Mouse (Mus musculus) hindbrain, embryonic 11.5 days (tissue): Measurements from ENCODE around the gene Hoxc6. TPM values are rescaled to one million over a fixed set of nuclear protein-coding genes. Genes with fewer than 3 reads are reported as not detected.

Source experiments
- ATAC-seq: fragments of 200-750 bp; cut with Nextera tagmentation; 2 replicates; pipeline ENCODE4 v1.8.0; 2017; ENCODE audit warnings: mild to moderate bottlenecking, moderate TSS enrichment, moderate library complexity; ENCODE audit not compliant: low FRiP score
- DNase-seq: peaks from one replicate; pipeline ENCODE4 v3.0.0-alpha.2; 2015; ENCODE audit warnings: low spot score
- H3K27ac ChIP-seq: fragments of 300-500 bp; sonication (generic); 2 replicates; pipeline ENCODE4 v1.5.1; 2014; ENCODE audit warnings: mild to moderate bottlenecking, low read depth, low read length
- H3K27me3 ChIP-seq: fragments of 300-500 bp; sonication (generic); 2 replicates; pipeline ENCODE4 v1.6.1; 2014; ENCODE audit warnings: mild to moderate bottlenecking, low read length, moderate library complexity, mixed read lengths; ENCODE audit not compliant: control insufficient read depth, insufficient read depth
- H3K36me3 ChIP-seq: fragments of 300-500 bp; sonication (generic); 2 replicates; pipeline ENCODE4 v1.6.1; 2014; ENCODE audit warnings: mild to moderate bottlenecking, low read length, moderate library complexity, mixed read lengths; ENCODE audit not compliant: control insufficient read depth, insufficient read depth
- H3K4me1 ChIP-seq: fragments of 300-500 bp; sonication (generic); replicated peaks from 2 replicates; pipeline ENCODE4 v1.6.1; 2014; ENCODE audit warnings: low read length, mixed read lengths; ENCODE audit not compliant: control insufficient read depth, insufficient read depth
- H3K4me2 ChIP-seq: fragments of 300-500 bp; sonication (generic); replicated peaks from 2 replicates; pipeline ENCODE4 v1.6.1; 2014; ENCODE audit warnings: mild to moderate bottlenecking, low read depth, low read length
- H3K4me3 ChIP-seq: fragments of 300-500 bp; sonication (generic); 2 replicates; pipeline ENCODE4 v1.5.1; 2014; ENCODE audit warnings: low read depth, low read length
- H3K9ac ChIP-seq: fragments of 300-500 bp; sonication (generic); 2 replicates; pipeline ENCODE4 v1.6.1; 2014; ENCODE audit warnings: low read depth, low read length
- H3K9me3 ChIP-seq: fragments of 300-500 bp; sonication (generic); 2 replicates; pipeline ENCODE4 v1.6.1; 2016; ENCODE audit warnings: low read length; ENCODE audit not compliant: control insufficient read depth
- WGBS: fragments of 180-500 bp; shearing (Covaris S2); extraction: QIAGEN DNeasy Blood & Tissue Kit; methylation state at CpG from one replicate; pipeline ENCODE4 v1.1.7; 2014; 5-methylcytosine and 5-hydroxymethylcytosine counted together
- polyA plus RNA-seq: library from polyadenylated mRNA; unstranded; fragments of >200 nt; fragmentation: Nextera tagmentation; extraction: Ambion mirVana; gene quantifications from 2 replicates; pipeline ENCODE4 v1.2.1, GENCODE M21; 2014

Gene Hoxc6
- polyA plus RNA-seq, 1 experiment from 2014 or later, result 0.45 TPM

- DNase-seq (no peak), ATAC-seq (no peak)
- Histone ChIP-seq H3K27me3 (peaks cover 89% of the 10 kb centered on the region), H3K9ac (peak overlapping the region; percentile 73), H3K4me3 (peak overlapping the region; percentile 34), H3K36me3 (no peaks in the 10 kb centered on the region), H3K4me1 (no peaks in the 10 kb centered on the region), H3K27ac (peak overlapping the region; percentile 84), H3K9me3 (no peaks in the 10 kb centered on the region), H3K4me2 (peak overlapping the region; percentile 33)
- WGBS, result 1% methylated on average over 43 of the region's 43 CpGs
Measured at GRCm38 (mm10) chr15:103027266-103028235, 29.5 kb downstream of the Hoxc6 start.

GRCm38 (mm10) chr15:103028916-103029512 lies 31.0 kb downstream of the Hoxc6 start:
- Histone ChIP-seq H3K36me3 (no peaks in the 10 kb centered on the region), H3K9me3 (no peaks in the 10 kb centered on the region), H3K27me3 (peaks cover 88% of the 10 kb centered on the region), H3K4me2 (peak overlapping the region; percentile 33; the same call in 1 of the 2 replicates), H3K4me1 (no peaks in the 10 kb centered on the region; the same call in 1 of the 2 replicates), H3K4me3 (no peak overlapping the region), H3K9ac (peak overlapping the region; percentile 73; the same call in 1 of the 2 replicates), H3K27ac (peak overlapping the region; percentile 90)
- peak; percentile 24; the same call in 1 of the 2 replicates for ATAC-seq
- 10% methylated on average over 9 of the region's 9 CpGs for WGBS
- DNase-seq, result peak; percentile 50

- no peak for ATAC-seq
- 6% methylated on average over 8 of the region's 8 CpGs for WGBS
- H3K4me1 ChIP-seq, result no peaks in the 10 kb centered on the region; the same call in 1 of the 2 replicates
- peak; percentile 54 for DNase-seq
- no peaks in the 10 kb centered on the region for H3K9me3 ChIP-seq
- H3K4me2 ChIP-seq, result peak overlapping the region; percentile 27
- peak overlapping the region; percentile 31 for H3K9ac ChIP-seq
- H3K27me3 ChIP-seq, result peaks cover 88% of the 10 kb centered on the region
- H3K36me3 ChIP-seq, result no peaks in the 10 kb centered on the region
- peak overlapping the region; percentile 90 for H3K27ac ChIP-seq
- peak overlapping the region; percentile 15; the same call in 1 of the 2 replicates for H3K4me3 ChIP-seq
Measured at GRCm38 (mm10) chr15:103030142-103030541, 32.1 kb downstream of the Hoxc6 start.

GRCm38 (mm10) chr15:103032167-103032566 lies 34.1 kb downstream of the Hoxc6 start:
- DNase-seq, result peak; percentile 35
- peak overlapping the region; percentile 90 for H3K27ac ChIP-seq

GRCm38 (mm10) chr15:103032646-103033575 lies 34.9 kb downstream of the Hoxc6 start:
- peak overlapping the region; percentile 12; the same call in 1 of the 2 replicates for H3K4me3 ChIP-seq
- no peaks in the 10 kb centered on the region; the same call in 1 of the 2 replicates for H3K4me1 ChIP-seq
- peak overlapping the region; percentile 27; the same call in 1 of the 2 replicates for H3K9ac ChIP-seq

More at GRCm38 (mm10) chr15:103032167-103032566, 34.1 kb downstream of the Hoxc6 start:
- WGBS, result 0% methylated on average over 1 of the region's 3 CpGs
- 0 out of 2 replicates have a peak overlapping the region, but pooled peaks have one; percentile 27 for H3K9ac ChIP-seq
- no peaks in the 10 kb centered on the region for H3K9me3 ChIP-seq
- no peak for ATAC-seq
- peak overlapping the region; percentile 8; the same call in 1 of the 2 replicates for H3K4me3 ChIP-seq
- H3K4me2 ChIP-seq, result peak overlapping the region; percentile 39
- H3K4me1 ChIP-seq, result no peaks in the 10 kb centered on the region; the same call in 1 of the 2 replicates
- H3K36me3 ChIP-seq, result no peaks in the 10 kb centered on the region
- peaks cover 89% of the 10 kb centered on the region for H3K27me3 ChIP-seq

GRCm38 (mm10) chr15:103034043-103034806 lies 36.2 kb downstream of the Hoxc6 start:
- WGBS, result under 1% methylated on average over 24 of the region's 24 CpGs
- DNase-seq (peak; percentile 48), ATAC-seq (peak; percentile 36)
- H3K4me1 ChIP-seq, result no peaks in the 10 kb centered on the region; the same call in 1 of the 2 replicates
- peak overlapping the region; percentile 51 for H3K4me3 ChIP-seq
- peaks cover 88% of the 10 kb centered on the region for H3K27me3 ChIP-seq
- peak overlapping the region; percentile 77 for H3K9ac ChIP-seq
- H3K4me2 ChIP-seq, result peak overlapping the region; percentile 55
- no peaks in the 10 kb centered on the region for H3K9me3 ChIP-seq
- peak overlapping the region; percentile 91 for H3K27ac ChIP-seq
- H3K36me3 ChIP-seq, result no peaks in the 10 kb centered on the region

More at GRCm38 (mm10) chr15:103032646-103033575, 34.9 kb downstream of the Hoxc6 start:
- H3K27ac ChIP-seq, result peak overlapping the region; percentile 90
- H3K36me3 ChIP-seq, result no peaks in the 10 kb centered on the region
- DNase-seq, result peak; percentile 58
- H3K27me3 ChIP-seq, result peaks cover 89% of the 10 kb centered on the region
- no peaks in the 10 kb centered on the region for H3K9me3 ChIP-seq
- H3K4me2 ChIP-seq, result peak overlapping the region; percentile 39
- 2% methylated on average over 26 of the region's 26 CpGs for WGBS
- ATAC-seq, result no peak

- DNase-seq, result peak; percentile 58
- Histone ChIP-seq H3K4me2 (peak overlapping the region; percentile 55), H3K27ac (peak overlapping the region; percentile 91), H3K4me1 (no peaks in the 10 kb centered on the region; the same call in 1 of the 2 replicates), H3K9me3 (no peaks in the 10 kb centered on the region), H3K36me3 (no peaks in the 10 kb centered on the region), H3K27me3 (peaks cover 92% of the 10 kb centered on the region), H3K4me3 (peak overlapping the region; percentile 51), H3K9ac (peak overlapping the region; percentile 77)
- WGBS, result under 1% methylated on average over 32 of the region's 34 CpGs
- peak; percentile 60 for ATAC-seq
Measured at GRCm38 (mm10) chr15:103034807-103035547, 36.9 kb downstream of the Hoxc6 start.
